Mouse (Mus musculus) spleen, adult 2 months (tissue): ENCODE measurements at regions not wholly inside any gene's neighbourhood (a gene's known extent, or its start where the extent isn't known, plus 50 kb on each side); places are given as distances from the start of the nearest gene placed in this dataset.

ENCODE experiments used
- DNase-seq, 2 experiments: peaks; one replicate each; pipeline versions ENCODE4 v3.0.0 to v3.0.0-alpha.2; 2012 to 2021; ENCODE audit warnings: low spot score in 2 of 2, low read depth in 1 of 2
- H3K27ac ChIP-seq: fragments of 200-500 bp; 2 replicates; pipeline ENCODE4 v1.5.1; 2012; ENCODE audit warnings: low read length, inconsistent platforms; ENCODE audit not compliant: insufficient read depth
- H3K27me3 ChIP-seq: fragments of 200-500 bp; 2 replicates; pipeline ENCODE4 v1.6.1; 2012; ENCODE audit warnings: mild to moderate bottlenecking, moderate library complexity, low read length, inconsistent platforms; ENCODE audit not compliant: control insufficient read depth, insufficient read depth
- H3K36me3 ChIP-seq: fragments of 200-500 bp; 2 replicates; pipeline ENCODE4 v1.6.1; 2012; ENCODE audit warnings: mild to moderate bottlenecking, low read length, inconsistent platforms; ENCODE audit not compliant: control insufficient read depth, insufficient read depth
- H3K4me1 ChIP-seq: fragments of 200-500 bp; 2 replicates; pipeline ENCODE4 v1.6.1; 2011; ENCODE audit warnings: inconsistent platforms; ENCODE audit not compliant: control insufficient read depth, insufficient read depth, insufficient read length
- H3K4me3 ChIP-seq: fragments of 200-500 bp; 2 replicates; pipeline ENCODE4 v1.5.1; 2011; ENCODE audit warnings: mild to moderate bottlenecking, inconsistent platforms; ENCODE audit not compliant: insufficient read depth, insufficient read length; ENCODE audit errors: extremely low read depth
- CTCF ChIP-seq: fragments of 200-500 bp; IDR thresholded peaks from 2 replicates; pipeline ENCODE4 v1.5.1; 2011; ENCODE audit warnings: mild to moderate bottlenecking, inconsistent platforms; ENCODE audit not compliant: insufficient read depth, insufficient read length, insufficient replicate concordance; ENCODE audit errors: extremely low read depth
- POLR2A ChIP-seq: fragments of 200-500 bp; IDR thresholded peaks from 2 replicates; pipeline ENCODE4 v1.6.1; 2011; ENCODE audit warnings: low read depth, low read length, inconsistent platforms
- WGBS: fragments of 180-500 bp; shearing (Covaris S2); methylation state at CpG from one replicate; pipeline ENCODE4 v1.1.7; 2018; 5-methylcytosine and 5-hydroxymethylcytosine counted together

GRCm38 (mm10) chr15:59845158-59845739 is 171.2 kb downstream of the 4933412E24Rik start:
- Histone ChIP-seq H3K4me1 (no peaks in the 10 kb centered on the region; the same call in 1 of the 2 replicates), H3K27ac (no peak overlapping the region), H3K4me3 (no peak overlapping the region), H3K36me3 (no peaks in the 10 kb centered on the region), H3K27me3 (no peaks in the 10 kb centered on the region)
- DNase-seq, result no peak
- 75% methylated on average over 7 of the region's 7 CpGs for WGBS
- TF ChIP-seq POLR2A (no peak), CTCF (no peak)

- 61% methylated on average over 5 of the region's 5 CpGs for WGBS
- H3K4me1 ChIP-seq, result peaks cover 8% of the 10 kb centered on the region
- no peaks in the 10 kb centered on the region for H3K36me3 ChIP-seq
- no peaks in the 10 kb centered on the region for H3K27me3 ChIP-seq
- no peak overlapping the region for H3K4me3 ChIP-seq
- TF ChIP-seq CTCF (no peak), POLR2A (no peak)
- H3K27ac ChIP-seq, result no peak overlapping the region
- no peak for DNase-seq
Measured at GRCm38 (mm10) chr15:59836631-59837030, 179.8 kb downstream of the 4933412E24Rik start.

- H3K4me1 ChIP-seq, result peaks cover 12% of the 10 kb centered on the region
- H3K4me3 ChIP-seq, result no peak overlapping the region
- H3K27ac ChIP-seq, result no peak overlapping the region
- DNase-seq, result no peak
- TF ChIP-seq POLR2A, result no peak
- no peak for TF ChIP-seq CTCF
- H3K27me3 ChIP-seq, result no peaks in the 10 kb centered on the region
- H3K36me3 ChIP-seq, result no peaks in the 10 kb centered on the region
- 93% methylated on average over 3 of the region's 3 CpGs for WGBS
Measured at GRCm38 (mm10) chr15:59833232-59833631, 183.2 kb downstream of the 4933412E24Rik start.

- Histone ChIP-seq H3K36me3 (no peaks in the 10 kb centered on the region), H3K27me3 (no peaks in the 10 kb centered on the region), H3K27ac (no peak overlapping the region), H3K4me1 (0 out of 2 replicates have a peak, but pooled peaks cover 4% of the 10 kb centered on the region), H3K4me3 (no peak overlapping the region)
- 11% methylated on average over 2 of the region's 2 CpGs for WGBS
- TF ChIP-seq POLR2A, result no peak
- TF ChIP-seq CTCF, result no peak
- peak in 1 of 2 experiments; percentile 9 for DNase-seq
Measured at GRCm38 (mm10) chr15:59831481-59831880, 184.9 kb downstream of the 4933412E24Rik start.

- 78% methylated on average over 17 of the region's 17 CpGs for WGBS
- no peak overlapping the region for H3K4me3 ChIP-seq
- no peak overlapping the region for H3K27ac ChIP-seq
- TF ChIP-seq POLR2A, result no peak
- no peak for TF ChIP-seq CTCF
- no peaks in the 10 kb centered on the region for H3K27me3 ChIP-seq
- H3K4me1 ChIP-seq, result peaks cover 10% of the 10 kb centered on the region; the same call in 1 of the 2 replicates
- no peaks in the 10 kb centered on the region for H3K36me3 ChIP-seq
- peak in 1 of 2 experiments; percentile 4 for DNase-seq
Measured at GRCm38 (mm10) chr15:59830553-59831462, 185.6 kb downstream of the 4933412E24Rik start.

GRCm38 (mm10) chr15:59828421-59828820 is 188.0 kb downstream of the 4933412E24Rik start:
- TF ChIP-seq CTCF (peak; percentile 81; the same call in 1 of the 2 replicates), POLR2A (no peak)
- Histone ChIP-seq H3K27me3 (no peaks in the 10 kb centered on the region), H3K4me1 (peaks cover 10% of the 10 kb centered on the region; the same call in 1 of the 2 replicates), H3K4me3 (no peak overlapping the region), H3K36me3 (no peaks in the 10 kb centered on the region), H3K27ac (no peak overlapping the region)
- WGBS, result 28% methylated on average over 5 of the region's 5 CpGs
- DNase-seq, result peak; percentile 25 to 68
